Mouse (Mus musculus): ENCODE data around the gene Sypl2. TPM values are rescaled to one million over a fixed set of nuclear protein-coding genes. Genes with fewer than 3 reads are reported as not detected.

The Sypl2 gene
- polyA plus RNA-seq, 1 experiment, result not detected

DNA sequence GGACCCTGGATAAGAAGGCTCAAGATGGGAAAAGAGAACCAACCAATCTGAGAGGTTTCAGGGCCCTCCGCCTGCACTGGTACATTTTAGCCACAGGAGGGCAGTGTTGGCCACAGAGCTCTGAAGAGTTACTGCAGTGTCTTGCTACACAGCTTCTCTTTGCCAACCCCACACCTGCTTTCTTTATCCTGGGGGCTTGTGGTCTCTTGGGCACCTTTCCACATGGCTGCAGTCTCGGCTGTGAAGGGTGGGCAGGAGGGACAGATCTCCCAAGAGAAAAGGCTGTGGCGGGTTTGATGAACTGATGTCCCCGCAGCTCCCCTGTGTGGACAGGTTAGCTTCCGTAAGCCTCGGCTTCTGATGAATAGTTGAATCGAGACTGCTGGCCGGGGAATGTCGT is 61.6 kb downstream of the Sypl2 start:
- TF ChIP-seq CTCF (IDR thresholded peaks at IDR 0.05; ENCODE audit: low read depth, low read length) (peak; percentile 96), POLR2A (IDR thresholded peaks at IDR 0.05; ENCODE audit: insufficient read depth, low read length) (no peak), EP300 (IDR thresholded peaks at IDR 0.05; ENCODE audit: insufficient read depth, low read depth, low read length) (no peak)
- Histone ChIP-seq H3K27me3 (ENCODE audit: control insufficient read depth, insufficient read depth, low read length, poor library complexity, severe bottlenecking) (no peaks in the 10 kb centered on the region), H3K9me3 (replicated peaks; ENCODE audit: control insufficient read depth, insufficient read depth, low read length, poor library complexity, severe bottlenecking) (no peaks in the 10 kb centered on the region), H3K36me3 (ENCODE audit: control insufficient read depth, insufficient read depth, low read length, poor library complexity, severe bottlenecking) (no peaks in the 10 kb centered on the region), H3K9ac (ENCODE audit: low read depth, poor library complexity, severe bottlenecking) (peak overlapping the region; percentile 38), H3K4me3 (ENCODE audit: low read depth, low read length) (no peak overlapping the region), H3K27ac (ENCODE audit: insufficient read depth, low read length) (no peak overlapping the region), H3K4me1 (ENCODE audit: control insufficient read depth, insufficient read depth, low read length) (no peaks in the 10 kb centered on the region)

GRCm38 (mm10) chr3:108164091-108164490 is 62.4 kb downstream of the Sypl2 start:
- no peaks in the 10 kb centered on the region for H3K9me3 ChIP-seq (replicated peaks; ENCODE audit: control insufficient read depth, insufficient read depth, low read length, poor library complexity, severe bottlenecking)
- no peaks in the 10 kb centered on the region for H3K36me3 ChIP-seq (ENCODE audit: control insufficient read depth, insufficient read depth, low read length, poor library complexity, severe bottlenecking)
- no peak for TF ChIP-seq CTCF (IDR thresholded peaks at IDR 0.05; ENCODE audit: low read depth, low read length)
- no peak for TF ChIP-seq POLR2A (IDR thresholded peaks at IDR 0.05; ENCODE audit: insufficient read depth, low read length)
- no peak for TF ChIP-seq EP300 (IDR thresholded peaks at IDR 0.05; ENCODE audit: insufficient read depth, low read depth, low read length)
- H3K9ac ChIP-seq (ENCODE audit: low read depth, poor library complexity, severe bottlenecking), result no peak overlapping the region
- H3K27ac ChIP-seq (ENCODE audit: insufficient read depth, low read length), result no peak overlapping the region
- no peaks in the 10 kb centered on the region for H3K4me1 ChIP-seq (ENCODE audit: control insufficient read depth, insufficient read depth, low read length)
- no peaks in the 10 kb centered on the region for H3K27me3 ChIP-seq (ENCODE audit: control insufficient read depth, insufficient read depth, low read length, poor library complexity, severe bottlenecking)
- no peak overlapping the region for H3K4me3 ChIP-seq (ENCODE audit: low read depth, low read length)

Other genes starting within 250 kb of the Sypl2 start
- 74.8 and 77.0 TPM in 2 replicates for gene Gstm2, start 240.2 kb downstream of the Sypl2 start, polyA plus RNA-seq (2011; ENCODE audit: insufficient read depth, insufficient read length, low read depth, missing spikeins)
- 163 and 187 TPM in 2 replicates for gene Gstm1, start 208.7 kb downstream of the Sypl2 start, polyA plus RNA-seq (2011; ENCODE audit: insufficient read depth, insufficient read length, low read depth, missing spikeins)
- gene Gstm4, start 181.8 kb downstream of the Sypl2 start, polyA plus RNA-seq (2011; ENCODE audit: insufficient read depth, insufficient read length, low read depth, missing spikeins), result 14.0 and 15.1 TPM in 2 replicates
- gene Ampd2, start 140.0 kb downstream of the Sypl2 start, polyA plus RNA-seq (2011; ENCODE audit: insufficient read depth, insufficient read length, low read depth, missing spikeins), result 34.9 and 48.2 TPM in 2 replicates
- gene Gnat2, start 133.9 kb downstream of the Sypl2 start, polyA plus RNA-seq (2011; ENCODE audit: insufficient read depth, insufficient read length, low read depth, missing spikeins), result 3.2 and 3.5 TPM in 2 replicates
- 116 and 127 TPM in 2 replicates for gene Gnai3, start 80.5 kb downstream of the Sypl2 start, polyA plus RNA-seq (2011; ENCODE audit: insufficient read depth, insufficient read length, low read depth, missing spikeins)
- gene Gpr61, start 71.8 kb downstream of the Sypl2 start, polyA plus RNA-seq (2011; ENCODE audit: insufficient read depth, insufficient read length, low read depth, missing spikeins), result not detected in 2 replicates
- gene Amigo1, start 40.3 kb downstream of the Sypl2 start, polyA plus RNA-seq (2011; ENCODE audit: insufficient read depth, insufficient read length, low read depth, missing spikeins), result 4.9 and 5.6 TPM in 2 replicates
- 3.3 and 3.7 TPM in 2 replicates for gene Cyb561d1, start 25.4 kb downstream of the Sypl2 start, polyA plus RNA-seq (2011; ENCODE audit: insufficient read depth, insufficient read length, low read depth, missing spikeins)
- gene Atxn7l2, start 15.7 kb downstream of the Sypl2 start, polyA plus RNA-seq (2011; ENCODE audit: insufficient read depth, insufficient read length, low read depth, missing spikeins), result 4.3 and 9.2 TPM in 2 replicates
- 159 and 168 TPM in 2 replicates for gene Psma5, start 30.3 kb upstream of the Sypl2 start, polyA plus RNA-seq (2011; ENCODE audit: insufficient read depth, insufficient read length, low read depth, missing spikeins)
- 21.5 and 25.6 TPM in 2 replicates for gene Sort1, start 57.4 kb upstream of the Sypl2 start, polyA plus RNA-seq (2011; ENCODE audit: insufficient read depth, insufficient read length, low read depth, missing spikeins)
- not detected in 2 replicates for gene Mybphl, start 138.3 kb upstream of the Sypl2 start, polyA plus RNA-seq (2011; ENCODE audit: insufficient read depth, insufficient read length, low read depth, missing spikeins)
- gene Psrc1, start 157.2 kb upstream of the Sypl2 start, polyA plus RNA-seq (2011; ENCODE audit: insufficient read depth, insufficient read length, low read depth, missing spikeins), result 255 and 272 TPM in 2 replicates
- 7.1 and 8.9 TPM in 2 replicates for gene Celsr2, start 188.9 kb upstream of the Sypl2 start, polyA plus RNA-seq (2011; ENCODE audit: insufficient read depth, insufficient read length, low read depth, missing spikeins)
- gene Sars, start 218.6 kb upstream of the Sypl2 start, polyA plus RNA-seq (2011; ENCODE audit: insufficient read depth, insufficient read length, low read depth, missing spikeins), result 258 and 273 TPM in 2 replicates